Mouse (Mus musculus): ENCODE measurements at regions not wholly inside any gene's neighbourhood (a gene's known extent, or its start where the extent isn't known, plus 50 kb on each side); places are given as distances from the start of the nearest gene placed in this dataset.

GRCm38 (mm10) chr8:91966891-91967370 lies 165.1 kb upstream of the Irx3 start:
- TF ChIP-seq CTCF (IDR thresholded peaks at IDR 0.05; ENCODE audit: extremely low read depth, insufficient read depth, low read length) = peak; percentile 18; the same call in 1 of the 2 replicates
- no peak for TF ChIP-seq POLR2A (IDR thresholded peaks at IDR 0.05; ENCODE audit: extremely low read depth, insufficient read depth, low read length)
